Mouse (Mus musculus): ENCODE measurements around the gene Zfp598. TPM values are rescaled to one million over a fixed set of nuclear protein-coding genes. Genes with fewer than 3 reads are reported as not detected.

Zfp598 gene
- polyA plus RNA-seq, 1 experiment from 2014 or later, result 24.5 TPM

DNA sequence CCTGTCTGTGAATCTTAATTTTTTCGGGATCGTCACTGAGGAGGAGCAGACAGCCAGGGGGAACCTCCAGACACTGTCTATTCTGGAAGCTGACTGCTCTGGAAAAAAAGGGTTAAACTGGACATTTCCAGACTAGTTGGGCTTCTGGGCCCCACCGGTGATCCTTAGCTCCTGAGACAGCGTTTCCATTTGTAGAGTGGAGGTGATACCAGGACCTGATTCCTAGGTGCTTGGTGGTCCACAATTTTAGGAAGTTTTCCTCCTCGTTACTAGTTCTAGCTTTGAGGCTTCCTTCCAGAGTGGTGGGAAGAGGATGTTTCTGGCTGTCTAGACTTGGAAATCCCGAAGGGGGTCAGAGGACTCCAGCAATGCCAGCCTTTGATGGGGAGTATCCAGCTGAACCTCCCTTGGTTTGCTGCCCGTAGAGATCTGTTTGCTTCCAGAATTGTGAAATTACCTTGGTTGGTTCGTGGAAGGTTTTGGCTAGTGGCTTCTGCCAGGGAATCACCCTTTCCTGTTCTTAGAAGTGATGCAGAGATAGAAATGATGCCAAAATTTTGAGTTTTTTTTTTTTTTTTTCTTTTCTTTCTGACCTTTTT lies 858 bp downstream of the Zfp598 start:
- ATAC-seq (ENCODE audit: low read depth), result no peak
- Histone ChIP-seq H3K36me3 (ENCODE audit: control insufficient read depth, insufficient read depth, low read length) (no peaks in the 10 kb centered on the region), H3K27me3 (ENCODE audit: control insufficient read depth, insufficient read depth, low read length) (no peaks in the 10 kb centered on the region), H3K4me1 (ENCODE audit: control insufficient read depth, insufficient read depth, low read length) (peaks cover 22% of the 10 kb centered on the region), H3K9ac (replicated peaks; ENCODE audit: low read depth, low read length) (peak overlapping the region; percentile 93), H3K27ac (ENCODE audit: low read depth, low read length) (peak overlapping the region; percentile 85), H3K4me2 (ENCODE audit: low read depth, low read length) (peak overlapping the region; percentile 67), H3K4me3 (ENCODE audit: low read depth, low read length) (peak overlapping the region; percentile 92), H3K9me3 (ENCODE audit: control insufficient read depth, low read length) (no peaks in the 10 kb centered on the region)
- 13% methylated on average over 8 of the region's 8 CpGs for WGBS

DNA sequence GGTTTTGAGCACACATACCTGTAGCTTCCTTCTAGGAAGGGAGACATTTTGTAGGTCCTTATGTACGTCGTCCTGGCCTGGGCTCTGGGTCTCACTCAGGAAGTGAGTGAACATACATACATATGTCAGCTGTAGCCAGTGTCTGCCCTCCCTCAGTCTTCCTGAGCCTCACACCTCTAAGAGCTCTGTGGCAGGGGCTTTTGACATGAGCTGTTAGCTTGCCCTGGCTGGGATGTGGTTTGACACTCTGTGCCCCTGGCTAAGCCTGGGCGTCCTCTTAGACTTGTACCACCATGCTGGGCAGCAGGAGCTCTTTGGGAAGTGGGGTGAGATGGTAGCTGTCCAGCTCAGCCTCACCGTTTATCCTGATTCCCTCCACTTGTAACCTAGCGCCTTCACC lies 1.9 kb downstream of the Zfp598 start:
- Histone ChIP-seq H3K4me1 (ENCODE audit: control insufficient read depth, insufficient read depth, low read length) (peaks cover 22% of the 10 kb centered on the region), H3K9me3 (ENCODE audit: control insufficient read depth, low read length) (no peaks in the 10 kb centered on the region), H3K9ac (replicated peaks; ENCODE audit: low read depth, low read length) (0 out of 2 replicates have a peak overlapping the region, but pooled peaks have one; percentile 7), H3K27ac (ENCODE audit: low read depth, low read length) (no peak overlapping the region), H3K36me3 (ENCODE audit: control insufficient read depth, insufficient read depth, low read length) (0 out of 2 replicates have a peak, but pooled peaks cover 1% of the 10 kb centered on the region), H3K4me3 (ENCODE audit: low read depth, low read length) (no peak overlapping the region), H3K4me2 (ENCODE audit: low read depth, low read length) (peak overlapping the region; percentile 67; the same call in 1 of the 2 replicates), H3K27me3 (ENCODE audit: control insufficient read depth, insufficient read depth, low read length) (no peaks in the 10 kb centered on the region)
- ATAC-seq (ENCODE audit: low read depth), result no peak
- WGBS, result 83% methylated on average over 5 of the region's 5 CpGs

DNA sequence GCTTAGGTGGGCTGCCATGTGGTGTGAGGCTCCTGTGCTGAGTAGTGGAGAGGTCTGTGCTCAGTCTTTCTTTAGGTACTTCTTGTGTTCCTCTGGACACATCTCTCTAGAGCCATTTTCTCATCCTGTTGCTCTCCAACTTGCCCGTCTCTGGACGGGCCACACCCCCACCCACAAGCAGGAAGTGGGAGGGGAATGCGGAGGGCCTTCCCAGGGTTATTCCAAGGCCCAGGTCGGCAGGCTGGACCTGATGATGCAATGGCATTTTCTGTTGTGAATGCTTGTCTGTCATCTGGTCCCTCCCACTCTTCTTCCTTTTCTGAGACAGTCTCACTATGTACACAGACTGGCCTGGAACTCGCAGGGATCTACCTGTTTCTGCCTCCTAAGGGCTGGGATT lies 2.7 kb downstream of the Zfp598 start:
- Histone ChIP-seq H3K36me3 (ENCODE audit: control insufficient read depth, insufficient read depth, low read length) (peaks cover 9% of the 10 kb centered on the region), H3K9me3 (ENCODE audit: control insufficient read depth, low read length) (no peaks in the 10 kb centered on the region), H3K4me2 (ENCODE audit: low read depth, low read length) (no peak overlapping the region; the same call in 1 of the 2 replicates), H3K27me3 (ENCODE audit: control insufficient read depth, insufficient read depth, low read length) (no peaks in the 10 kb centered on the region), H3K4me1 (ENCODE audit: control insufficient read depth, insufficient read depth, low read length) (peaks cover 22% of the 10 kb centered on the region), H3K4me3 (ENCODE audit: low read depth, low read length) (no peak overlapping the region), H3K27ac (ENCODE audit: low read depth, low read length) (no peak overlapping the region), H3K9ac (replicated peaks; ENCODE audit: low read depth, low read length) (0 out of 2 replicates have a peak overlapping the region, but pooled peaks have one; percentile 7)
- no peak for ATAC-seq (ENCODE audit: low read depth)
- WGBS, result 38% methylated on average over 5 of the region's 5 CpGs

- Histone ChIP-seq H3K9ac (replicated peaks; ENCODE audit: low read depth, low read length) (no peak overlapping the region), H3K36me3 (ENCODE audit: control insufficient read depth, insufficient read depth, low read length) (peaks cover 27% of the 10 kb centered on the region), H3K27ac (ENCODE audit: low read depth, low read length) (no peak overlapping the region), H3K4me1 (ENCODE audit: control insufficient read depth, insufficient read depth, low read length) (peaks cover 22% of the 10 kb centered on the region), H3K4me3 (ENCODE audit: low read depth, low read length) (no peak overlapping the region), H3K9me3 (ENCODE audit: control insufficient read depth, low read length) (no peaks in the 10 kb centered on the region), H3K27me3 (ENCODE audit: control insufficient read depth, insufficient read depth, low read length) (no peaks in the 10 kb centered on the region), H3K4me2 (ENCODE audit: low read depth, low read length) (no peak overlapping the region)
- 91% methylated on average over 7 of the region's 7 CpGs for WGBS
- no peak for ATAC-seq (ENCODE audit: low read depth)
These were observed 4.8 kb downstream of the Zfp598 start for GRCm38 (mm10) chr17:24674277-24674676.

GRCm38 (mm10) chr17:24676187-24676586 lies 6.7 kb downstream of the Zfp598 start:
- H3K36me3 ChIP-seq (ENCODE audit: control insufficient read depth, insufficient read depth, low read length), result peaks cover 45% of the 10 kb centered on the region
- WGBS, result 49% methylated on average over 2 of the region's 2 CpGs
- no peak overlapping the region for H3K9ac ChIP-seq (replicated peaks; ENCODE audit: low read depth, low read length)
- no peaks in the 10 kb centered on the region for H3K27me3 ChIP-seq (ENCODE audit: control insufficient read depth, insufficient read depth, low read length)
- no peak overlapping the region for H3K4me3 ChIP-seq (ENCODE audit: low read depth, low read length)
- no peak overlapping the region for H3K27ac ChIP-seq (ENCODE audit: low read depth, low read length)
- ATAC-seq (ENCODE audit: low read depth), result peak; percentile 19; the same call in 1 of the 2 replicates
- peaks cover 11% of the 10 kb centered on the region for H3K4me1 ChIP-seq (ENCODE audit: control insufficient read depth, insufficient read depth, low read length)
- H3K9me3 ChIP-seq (ENCODE audit: control insufficient read depth, low read length), result no peaks in the 10 kb centered on the region
- H3K4me2 ChIP-seq (ENCODE audit: low read depth, low read length), result no peak overlapping the region

GRCm38 (mm10) chr17:24676877-24677276 lies 7.4 kb downstream of the Zfp598 start:
- no peak for ATAC-seq (ENCODE audit: low read depth)
- 92% methylated on average over 5 of the region's 5 CpGs for WGBS
- peaks cover 49% of the 10 kb centered on the region for H3K36me3 ChIP-seq (ENCODE audit: control insufficient read depth, insufficient read depth, low read length)

DNA sequence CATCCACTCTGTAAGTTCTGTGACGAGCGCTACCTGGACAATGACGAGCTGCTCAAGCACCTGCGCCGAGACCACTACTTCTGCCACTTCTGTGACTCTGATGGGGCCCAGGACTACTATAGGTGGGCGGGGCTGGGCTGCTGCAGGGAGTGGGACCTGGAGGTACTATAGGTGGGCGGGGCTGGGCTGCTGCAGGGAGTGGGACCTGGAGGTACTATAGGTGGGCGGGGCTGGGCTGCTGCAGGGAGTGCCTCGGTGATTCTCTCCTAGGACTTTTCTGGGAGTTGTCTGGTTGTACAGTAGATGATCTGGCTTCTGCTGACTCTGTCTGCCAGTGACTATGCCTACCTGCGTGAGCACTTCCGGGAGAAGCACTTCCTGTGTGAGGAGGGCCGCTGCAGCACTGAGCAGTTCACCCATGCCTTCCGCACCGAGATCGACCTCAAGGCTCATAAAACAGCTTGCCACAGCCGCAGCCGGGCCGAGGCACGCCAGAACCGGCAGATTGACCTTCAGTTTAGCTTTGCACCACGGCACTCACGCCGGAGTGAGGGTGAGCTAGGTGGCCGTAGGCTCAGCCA lies 8.1 kb downstream of the Zfp598 start:
- Histone ChIP-seq H3K4me1 (ENCODE audit: control insufficient read depth, insufficient read depth, low read length) (no peaks in the 10 kb centered on the region), H3K27me3 (ENCODE audit: control insufficient read depth, insufficient read depth, low read length) (no peaks in the 10 kb centered on the region), H3K36me3 (ENCODE audit: control insufficient read depth, insufficient read depth, low read length) (peaks cover 49% of the 10 kb centered on the region), H3K4me3 (ENCODE audit: low read depth, low read length) (no peak overlapping the region), H3K9me3 (ENCODE audit: control insufficient read depth, low read length) (no peaks in the 10 kb centered on the region), H3K4me2 (ENCODE audit: low read depth, low read length) (no peak overlapping the region), H3K9ac (replicated peaks; ENCODE audit: low read depth, low read length) (no peak overlapping the region), H3K27ac (ENCODE audit: low read depth, low read length) (no peak overlapping the region)
- 91% methylated on average over 24 of the region's 24 CpGs for WGBS
- no peak for ATAC-seq (ENCODE audit: low read depth)

More at GRCm38 (mm10) chr17:24676877-24677276, 7.4 kb downstream of the Zfp598 start:
- Histone ChIP-seq H3K4me2 (ENCODE audit: low read depth, low read length) (no peak overlapping the region), H3K27me3 (ENCODE audit: control insufficient read depth, insufficient read depth, low read length) (no peaks in the 10 kb centered on the region), H3K9me3 (ENCODE audit: control insufficient read depth, low read length) (no peaks in the 10 kb centered on the region), H3K4me3 (ENCODE audit: low read depth, low read length) (no peak overlapping the region), H3K27ac (ENCODE audit: low read depth, low read length) (no peak overlapping the region), H3K4me1 (ENCODE audit: control insufficient read depth, insufficient read depth, low read length) (peaks cover 4% of the 10 kb centered on the region; the same call in 1 of the 2 replicates), H3K9ac (replicated peaks; ENCODE audit: low read depth, low read length) (no peak overlapping the region)

- no peak overlapping the region for H3K4me2 ChIP-seq (ENCODE audit: low read depth, low read length)
- no peak for ATAC-seq (ENCODE audit: low read depth)
- peaks cover 13% of the 10 kb centered on the region for H3K27me3 ChIP-seq (ENCODE audit: control insufficient read depth, insufficient read depth, low read length)
- no peak overlapping the region for H3K4me3 ChIP-seq (ENCODE audit: low read depth, low read length)
- no peaks in the 10 kb centered on the region for H3K9me3 ChIP-seq (ENCODE audit: control insufficient read depth, low read length)
- no peak overlapping the region for H3K9ac ChIP-seq (replicated peaks; ENCODE audit: low read depth, low read length)
- WGBS, result 34% methylated on average over 16 of the region's 16 CpGs
- peaks cover 15% of the 10 kb centered on the region; the same call in 1 of the 2 replicates for H3K4me1 ChIP-seq (ENCODE audit: control insufficient read depth, insufficient read depth, low read length)
- H3K27ac ChIP-seq (ENCODE audit: low read depth, low read length), result no peak overlapping the region
- H3K36me3 ChIP-seq (ENCODE audit: control insufficient read depth, insufficient read depth, low read length), result peaks cover under 1% of the 10 kb centered on the region; the same call in 1 of the 2 replicates
These were observed 17.0 kb downstream of the Zfp598 start for GRCm38 (mm10) chr17:24686514-24686913.

DNA sequence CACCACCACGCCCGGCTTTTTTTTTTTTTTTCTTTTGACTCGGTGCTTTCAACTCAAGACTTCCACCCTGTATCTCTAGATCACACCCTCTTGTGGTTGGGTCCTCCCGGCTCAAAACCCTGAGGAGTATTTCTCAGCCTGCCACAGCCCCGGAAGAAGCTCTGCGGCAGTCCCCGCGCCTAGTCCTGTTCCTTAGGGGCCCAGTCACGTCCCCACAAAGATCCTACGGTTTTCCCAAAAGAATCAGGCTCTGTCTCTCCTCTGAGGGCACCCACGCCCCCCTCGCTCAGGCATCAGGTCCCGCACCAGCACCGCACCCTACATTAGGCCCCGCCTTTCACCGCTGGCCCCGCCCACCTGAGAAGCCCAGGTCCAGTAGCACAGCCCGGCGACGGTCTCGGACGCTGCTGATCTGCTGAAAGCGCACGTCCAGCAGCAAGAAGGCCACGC lies 17.7 kb downstream of the Zfp598 start:
- H3K4me1 ChIP-seq (ENCODE audit: control insufficient read depth, insufficient read depth, low read length), result peaks cover 15% of the 10 kb centered on the region; the same call in 1 of the 2 replicates
- H3K27me3 ChIP-seq (ENCODE audit: control insufficient read depth, insufficient read depth, low read length), result peaks cover 13% of the 10 kb centered on the region
- H3K9me3 ChIP-seq (ENCODE audit: control insufficient read depth, low read length), result no peaks in the 10 kb centered on the region
- ATAC-seq (ENCODE audit: low read depth), result no peak
- H3K36me3 ChIP-seq (ENCODE audit: control insufficient read depth, insufficient read depth, low read length), result no peaks in the 10 kb centered on the region
- peak overlapping the region; percentile 19 for H3K4me3 ChIP-seq (ENCODE audit: low read depth, low read length)
- 1% methylated on average over 25 of the region's 25 CpGs for WGBS
- no peak overlapping the region for H3K27ac ChIP-seq (ENCODE audit: low read depth, low read length)
- peak overlapping the region; percentile 72 for H3K4me2 ChIP-seq (ENCODE audit: low read depth, low read length)
- peak overlapping the region; percentile 25 for H3K9ac ChIP-seq (replicated peaks; ENCODE audit: low read depth, low read length)

Data from neural tube, embryonic 14.5 days (tissue).